Mouse (Mus musculus) cerebellum, adult 9-10 months (tissue): ENCODE results near the gene Olfr564.

Experiments used
- DNase-seq: peaks from one replicate; pipeline ENCODE4 v3.0.0; 2022

Gene Olfr564

DNA sequence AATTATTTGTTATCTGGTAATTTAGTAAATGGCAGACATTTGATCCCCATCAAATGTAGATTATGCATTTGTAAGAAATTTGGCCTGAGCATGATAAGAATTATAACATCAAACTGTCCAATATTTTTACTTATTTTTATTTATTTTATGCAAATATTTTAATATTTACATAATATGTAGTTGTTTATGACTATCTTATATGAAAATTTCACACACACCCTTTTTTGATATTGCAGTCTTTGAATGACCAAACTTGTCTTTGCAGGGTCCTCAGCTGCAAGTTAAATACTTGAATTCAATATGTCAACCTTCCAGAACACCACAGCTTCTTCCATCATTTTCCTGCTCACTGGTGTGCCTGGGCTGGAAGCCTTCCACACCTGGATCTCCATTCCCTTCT, at the start of gene Olfr564:
Gene Olfr564 (plus strand): TSS at position 301 of the 400 bp plus-strand sequence.
- no peak for DNase-seq

DNA sequence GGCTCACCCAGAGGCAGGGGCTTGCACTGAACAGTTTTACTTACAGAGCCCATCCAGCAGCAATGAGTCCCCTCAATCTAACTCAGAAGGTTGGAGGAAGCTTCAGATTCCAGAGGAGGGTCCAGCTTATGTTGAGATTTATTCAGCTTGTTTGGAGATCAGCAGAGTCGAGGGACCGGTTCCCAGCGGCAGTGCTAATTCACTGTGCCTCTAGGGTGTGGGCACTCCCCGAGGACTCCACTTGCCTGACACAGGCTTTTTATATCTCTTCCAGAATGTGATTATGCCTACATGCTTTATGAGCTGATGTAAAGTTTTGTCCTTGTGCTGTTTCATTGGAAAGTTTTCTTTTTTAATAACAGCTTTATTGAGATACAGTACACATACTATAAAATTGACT, 44.0 kb upstream of the Olfr564 start, which contains the start of the genes Olfr560 and Olfr78:
Gene Olfr560 (minus strand): TSS at position 101 of the 400 bp plus-strand sequence.
Gene Olfr78 (minus strand): TSS at position 206 of the 400 bp plus-strand sequence.
- no peak for DNase-seq

DNA sequence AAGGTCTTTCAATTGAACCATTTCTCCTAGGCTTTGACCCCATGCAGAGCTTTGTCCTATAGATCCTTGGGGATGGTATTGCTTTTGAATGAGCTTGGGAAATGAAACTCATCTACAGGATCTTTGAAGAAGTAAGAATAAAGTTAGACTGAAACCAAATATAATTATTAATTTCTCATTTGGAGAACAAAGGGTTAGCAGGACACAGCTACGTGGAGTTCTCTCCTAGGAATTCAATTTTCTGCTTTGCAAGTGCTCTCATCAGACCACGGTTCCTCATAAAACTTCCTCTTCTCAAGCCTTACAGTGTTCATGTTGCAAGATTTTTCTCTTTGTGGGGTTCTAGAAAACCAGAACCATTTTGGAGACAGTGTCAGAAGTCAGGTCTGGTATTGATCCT, 32.4 kb upstream of the Olfr564 start, which contains the start of gene Olfr561:
Gene Olfr561 (plus strand): TSS at position 301 of the 400 bp plus-strand sequence.
- DNase-seq, result no peak
